Mouse (Mus musculus): ENCODE measurements around the gene Xxylt1. TPM values are rescaled to one million over a fixed set of nuclear protein-coding genes. Genes with fewer than 3 reads are reported as not detected.

The Xxylt1 gene
- total and polyA plus RNA-seq, 3 experiments = 12.8 to 164 (median 26.6) TPM

DNA sequence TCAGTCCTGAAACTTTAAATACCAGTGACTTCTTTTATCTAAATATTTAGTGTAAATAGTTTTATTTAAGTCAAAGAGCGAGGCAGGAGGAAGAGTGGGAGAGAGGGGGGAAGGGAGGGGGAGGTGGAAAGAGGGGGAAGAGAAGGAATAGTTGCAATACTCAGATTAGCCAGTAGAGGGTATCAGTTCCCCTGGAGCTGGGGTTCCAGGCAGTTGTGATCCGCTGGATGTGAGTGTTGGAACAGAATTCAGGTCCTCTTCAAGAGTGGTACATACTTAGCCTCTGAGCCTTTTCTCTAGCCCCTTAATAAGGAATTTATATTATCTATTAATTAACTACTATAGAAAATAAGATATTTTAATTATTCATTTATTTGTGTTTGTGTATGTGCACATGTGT is 140.5 kb downstream of the Xxylt1 start:
- Histone ChIP-seq H3K9me3 (replicated peaks; ENCODE audit: insufficient read depth, low read length) (no peaks in the 10 kb centered on the region), H3K4me3 (ENCODE audit: control insufficient read depth in 1 of 2, insufficient read depth in 1 of 2, low read depth in 2 of 2, low read length in 2 of 2) (no peak overlapping the region), H3K27me3 (ENCODE audit: control insufficient read depth in 1 of 2, insufficient read depth in 2 of 2, low read length in 2 of 2) (no peaks in the 10 kb centered on the region), H3K4me1 (ENCODE audit: control insufficient read depth in 1 of 2, insufficient read depth in 2 of 2, low read length in 2 of 2) (no peaks in the 10 kb centered on the region), H3K27ac (ENCODE audit: control insufficient read depth, low read depth, low read length) (no peak overlapping the region), H3K79me2 (ENCODE audit: control insufficient read depth, insufficient read depth, low read length, poor library complexity) (no peaks in the 10 kb centered on the region), H3K9ac (ENCODE audit: control insufficient read depth, low read depth, low read length, poor library complexity, severe bottlenecking) (no peak overlapping the region), H3K36me3 (ENCODE audit: control insufficient read depth in 1 of 2, insufficient read depth in 2 of 2, low read length in 2 of 2) (no peaks in the 10 kb centered on the region)
- no peak for TF ChIP-seq ZMIZ1 (IDR thresholded peaks at IDR 0.05; ENCODE audit: low read depth, low read length)
- no peak for TF ChIP-seq TBP (IDR thresholded peaks at IDR 0.05; ENCODE audit: low read depth, low read length)
- TF ChIP-seq TCF12 (IDR thresholded peaks at IDR 0.05; ENCODE audit: low read depth, low read length) = no peak
- TF ChIP-seq CHD2 (IDR thresholded peaks at IDR 0.05; ENCODE audit: low read length) = no peak
- no peak for TF ChIP-seq ZNF384 (IDR thresholded peaks at IDR 0.05; ENCODE audit: low read depth, low read length)
- TF ChIP-seq ELF1 (IDR thresholded peaks at IDR 0.05; ENCODE audit: low read depth, low read length) = no peak
- TF ChIP-seq UBTF (IDR thresholded peaks at IDR 0.05; ENCODE audit: borderline replicate concordance, insufficient read depth, low read depth, low read length) = no peak
- no peak for TF ChIP-seq POLR2A (IDR thresholded peaks at IDR 0.05; ENCODE audit: control insufficient read depth in 1 of 2, insufficient read depth in 1 of 2, low read depth in 1 of 2, low read length in 2 of 2, poor library complexity in 1 of 2)
- TF ChIP-seq JUND (IDR thresholded peaks at IDR 0.05; ENCODE audit: low read depth, low read length) = no peak
- TF ChIP-seq CHD1 (IDR thresholded peaks at IDR 0.05; ENCODE audit: low read depth, low read length) = no peak
- peak; percentile 80 for TF ChIP-seq RAD21 (IDR thresholded peaks at IDR 0.05; ENCODE audit: low read depth, low read length)
- TF ChIP-seq GABPA (IDR thresholded peaks at IDR 0.05; ENCODE audit: low read depth, low read length) = no peak
- TF ChIP-seq E2F4 (IDR thresholded peaks at IDR 0.05; ENCODE audit: borderline replicate concordance, low read depth, low read length) = no peak
- TF ChIP-seq MAFK (IDR thresholded peaks at IDR 0.05; ENCODE audit: borderline replicate concordance, low read depth, low read length) = no peak
- no peak for TF ChIP-seq GATA1 (IDR thresholded peaks at IDR 0.05; ENCODE audit: low read depth, low read length)
- 0 out of 2 replicates have a peak, but pooled peaks have one; percentile 50 for TF ChIP-seq MAZ (IDR thresholded peaks at IDR 0.05; ENCODE audit: low read depth, low read length)
- TF ChIP-seq ETS1 (IDR thresholded peaks at IDR 0.05; ENCODE audit: low read depth, low read length) = no peak
- no peak for TF ChIP-seq NELFE (IDR thresholded peaks at IDR 0.05; ENCODE audit: low read depth, low read length)
- TF ChIP-seq CTCF (IDR thresholded peaks at IDR 0.05 in 2 of 3, conservative IDR thresholded peaks at IDR 0.05 in 1 of 3; ENCODE audit: control insufficient read depth in 1 of 3, insufficient read depth in 1 of 3, low read depth in 2 of 3, low read length in 3 of 3, poor library complexity in 1 of 3, severe bottlenecking in 1 of 3) = peak; percentile 65 to 78 (median 76)
- TF ChIP-seq USF2 (IDR thresholded peaks at IDR 0.05; ENCODE audit: borderline replicate concordance in 1 of 2, insufficient read depth in 1 of 2, low read depth in 1 of 2, low read length in 2 of 2) = no peak
- TF ChIP-seq MEF2A (IDR thresholded peaks at IDR 0.05; ENCODE audit: extremely low read depth, insufficient replicate concordance, low read depth, low read length, poor library complexity, severe bottlenecking) = no peak
- TF ChIP-seq HCFC1 (IDR thresholded peaks at IDR 0.05; ENCODE audit: low read depth, low read length) = no peak
- peak; percentile 73 for TF ChIP-seq ZC3H11A (IDR thresholded peaks at IDR 0.05; ENCODE audit: low read depth, low read length)
- no peak for TF ChIP-seq RCOR1 (IDR thresholded peaks at IDR 0.05; ENCODE audit: low read depth, low read length)
- TF ChIP-seq SMC3 (IDR thresholded peaks at IDR 0.05; ENCODE audit: low read depth, low read length) = peak; percentile 90
- DNase-seq (ENCODE audit: low read depth, low spot score) = peak; percentile 60

Measured in MEL (cell line).